Mouse (Mus musculus) heart, postnatal 36 days (tissue): ENCODE measurements around the gene Rasl10a. TPM values are rescaled to one million over a fixed set of nuclear protein-coding genes. Genes with fewer than 3 reads are reported as not detected.
A peak's percentile ranks its signal among the peaks of the same experiment; 100 is the strongest.

ENCODE experiments used
- DNase-seq, 2 experiments: peaks; one replicate each; pipeline ENCODE4 v3.0.0; 2021 to 2022
- intact Hi-C: fragments of 180-260 bp; cut with DNase I; formaldehyde crosslinking; loops from one replicate; pipeline ENCODE4 v1.15.1; 2025
- total RNA-seq, 2 experiments: library from RNA; stranded (reverse); gene quantifications; 2 replicates each; pipeline ENCODE4 v1.2.3; 2021

The Rasl10a gene
- 1 to 10 TPM; 5.1 to 9.5 TPM for total RNA-seq

- peak; percentile 42 to 57 for DNase-seq
- intact Hi-C loops, result no loop called here
Measured at GRCm38 (mm10) chr11:5057856-5058641, at the start of gene Rasl10a. Rasl10a (plus strand) TSS chr11:5058128.

- intact Hi-C loops, result no loop called here
- DNase-seq, result no peak
Measured at GRCm38 (mm10) chr11:5008867-5009266, 49.1 kb upstream of the Rasl10a start.

- DNase-seq, result no peak
- intact Hi-C loops, result no loop called here
Measured at GRCm38 (mm10) chr11:5009354-5010074, 48.4 kb upstream of the Rasl10a start.

- no peak for DNase-seq
- intact Hi-C loops, result no loop called here
Measured at GRCm38 (mm10) chr11:5010205-5010604, 47.7 kb upstream of the Rasl10a start.

GRCm38 (mm10) chr11:5011480-5011879 is 46.4 kb upstream of the Rasl10a start:
- intact Hi-C loops, result no loop called here
- DNase-seq, result no peak

- no peak for DNase-seq
- intact Hi-C loops, result no loop called here
Measured at GRCm38 (mm10) chr11:5012213-5012715, 45.7 kb upstream of the Rasl10a start.

- DNase-seq, result peak; percentile 68 to 71
- intact Hi-C loops, result loop anchor here (1.0 kb wide), 1 partner anchor 51 kb away; no protein-coding TSS in a partner anchor
Measured at GRCm38 (mm10) chr11:5015720-5016119, 42.2 kb upstream of the Rasl10a start.

- no peak for DNase-seq
- intact Hi-C loops, result no loop called here
Measured at GRCm38 (mm10) chr11:5016286-5016685, 41.6 kb upstream of the Rasl10a start.

GRCm38 (mm10) chr11:5017506-5017905 is 40.4 kb upstream of the Rasl10a start:
- no peak for DNase-seq
- intact Hi-C loops, result no loop called here

- DNase-seq, result no peak
- intact Hi-C loops, result no loop called here
Measured at GRCm38 (mm10) chr11:5025108-5025507, 32.8 kb upstream of the Rasl10a start.

- no peak for DNase-seq
- intact Hi-C loops, result no loop called here
Measured at GRCm38 (mm10) chr11:5028228-5028627, 29.7 kb upstream of the Rasl10a start.

GRCm38 (mm10) chr11:5032706-5033105 is 25.2 kb upstream of the Rasl10a start:
- intact Hi-C loops, result no loop called here
- no peak for DNase-seq

GRCm38 (mm10) chr11:5033136-5033535 is 24.8 kb upstream of the Rasl10a start:
- peak; percentile 63 for DNase-seq
- intact Hi-C loops, result no loop called here

GRCm38 (mm10) chr11:5035421-5035820 is 22.5 kb upstream of the Rasl10a start:
- no peak for DNase-seq
- intact Hi-C loops, result no loop called here

GRCm38 (mm10) chr11:5037146-5037854 is 20.6 kb upstream of the Rasl10a start:
- intact Hi-C loops, result no loop called here
- peak in 1 of 2 experiments; percentile 46 for DNase-seq

GRCm38 (mm10) chr11:5040585-5040984 is 17.3 kb upstream of the Rasl10a start:
- intact Hi-C loops, result no loop called here
- DNase-seq, result no peak

- intact Hi-C loops, result no loop called here
- DNase-seq, result no peak
Measured at GRCm38 (mm10) chr11:5041144-5041780, 16.7 kb upstream of the Rasl10a start.

GRCm38 (mm10) chr11:5042645-5043381 is 15.1 kb upstream of the Rasl10a start:
- intact Hi-C loops, result no loop called here
- DNase-seq, result no peak

- intact Hi-C loops, result no loop called here
- DNase-seq, result no peak
Measured at GRCm38 (mm10) chr11:5046321-5046926, 11.5 kb upstream of the Rasl10a start.
